Mouse (Mus musculus) hindbrain, embryonic 13.5 days (tissue): ENCODE data around the gene Hspa12b. TPM values are rescaled to one million over a fixed set of nuclear protein-coding genes. Genes with fewer than 3 reads are reported as not detected.

ENCODE experiments used
- ATAC-seq: fragments of 200-750 bp; cut with Nextera tagmentation; 2 replicates; pipeline ENCODE4 v1.8.0; 2017; ENCODE audit warnings: moderate TSS enrichment; ENCODE audit not compliant: low FRiP score
- H3K27ac ChIP-seq: fragments of 300-500 bp; sonication (generic); 2 replicates; pipeline ENCODE4 v1.5.1; 2015; ENCODE audit warnings: inconsistent platforms, mild to moderate bottlenecking, moderate library complexity
- H3K27me3 ChIP-seq: fragments of 300-500 bp; sonication (generic); 2 replicates; pipeline ENCODE4 v1.6.1; 2015; ENCODE audit warnings: mild to moderate bottlenecking, inconsistent platforms
- H3K36me3 ChIP-seq: fragments of 300-500 bp; sonication (generic); 2 replicates; pipeline ENCODE4 v1.6.1; 2015; ENCODE audit warnings: mild to moderate bottlenecking, inconsistent platforms
- H3K4me1 ChIP-seq: fragments of 300-500 bp; sonication (generic); replicated peaks from 2 replicates; pipeline ENCODE4 v1.6.1; 2015; ENCODE audit warnings: inconsistent platforms
- H3K4me2 ChIP-seq: fragments of 300-500 bp; sonication (generic); 2 replicates; pipeline ENCODE4 v1.6.1; 2015; ENCODE audit warnings: inconsistent platforms, mild to moderate bottlenecking, moderate library complexity
- H3K4me3 ChIP-seq: fragments of 300-500 bp; sonication (generic); 2 replicates; pipeline ENCODE4 v1.5.1; 2015; ENCODE audit warnings: mild to moderate bottlenecking, inconsistent platforms
- H3K9ac ChIP-seq: fragments of 300-500 bp; sonication (generic); 2 replicates; pipeline ENCODE4 v1.6.1; 2015; ENCODE audit warnings: mild to moderate bottlenecking, inconsistent platforms
- H3K9me3 ChIP-seq: fragments of 300-500 bp; sonication (generic); 2 replicates; pipeline ENCODE4 v1.6.1; 2016; ENCODE audit warnings: inconsistent platforms
- WGBS: fragments of 180-500 bp; shearing (Covaris S2); methylation state at CpG from one replicate; pipeline ENCODE4 v1.1.7; 2015; 5-methylcytosine and 5-hydroxymethylcytosine counted together
- polyA plus RNA-seq: library from polyadenylated mRNA; unstranded; fragments of >200 nt; fragmentation: Nextera tagmentation; extraction: Ambion mirVana; gene quantifications from 2 replicates; pipeline ENCODE4 v1.2.1, GENCODE M21; 2015

Gene Hspa12b
- polyA plus RNA-seq, 1 experiment from 2014 or later: 4.6 TPM

- Histone ChIP-seq H3K9me3 (no peaks in the 10 kb centered on the region), H3K27me3 (peaks cover 34% of the 10 kb centered on the region), H3K36me3 (peaks cover 15% of the 10 kb centered on the region; the same call in 1 of the 2 replicates), H3K27ac (peak overlapping the region; percentile 30; the same call in 1 of the 2 replicates), H3K9ac (no peak overlapping the region), H3K4me2 (no peak overlapping the region), H3K4me3 (no peak overlapping the region), H3K4me1 (peaks cover 73% of the 10 kb centered on the region)
- WGBS: 75% methylated on average over 3 of the region's 3 CpGs
- ATAC-seq: no peak
Measured at GRCm38 (mm10) chr2:131175286-131175944, 48.3 kb downstream of the Hspa12b start.

GRCm38 (mm10) chr2:131175945-131176309 is 48.8 kb downstream of the Hspa12b start:
- Histone ChIP-seq H3K4me2 (0 out of 2 replicates have a peak overlapping the region, but pooled peaks have one; percentile 0), H3K27me3 (peaks cover 28% of the 10 kb centered on the region), H3K36me3 (peaks cover 12% of the 10 kb centered on the region; the same call in 1 of the 2 replicates), H3K27ac (peak overlapping the region; percentile 30; the same call in 1 of the 2 replicates), H3K4me1 (peaks cover 71% of the 10 kb centered on the region), H3K4me3 (no peak overlapping the region), H3K9ac (no peak overlapping the region; the same call in 1 of the 2 replicates), H3K9me3 (no peaks in the 10 kb centered on the region)
- no peak for ATAC-seq
- WGBS: 97% methylated on average over 1 of the region's 1 CpGs

GRCm38 (mm10) chr2:131176491-131176890 is 49.4 kb downstream of the Hspa12b start:
- WGBS: 65% methylated on average over 5 of the region's 5 CpGs
- Histone ChIP-seq H3K27ac (0 out of 2 replicates have a peak overlapping the region, but pooled peaks have one; percentile 1), H3K9me3 (no peaks in the 10 kb centered on the region), H3K4me2 (peak overlapping the region; percentile 99), H3K36me3 (peaks cover 6% of the 10 kb centered on the region; the same call in 1 of the 2 replicates), H3K4me1 (peaks cover 66% of the 10 kb centered on the region), H3K27me3 (peaks cover 23% of the 10 kb centered on the region), H3K9ac (peak overlapping the region; percentile 98; the same call in 1 of the 2 replicates), H3K4me3 (peak overlapping the region; percentile 90; the same call in 1 of the 2 replicates)
- no peak for ATAC-seq

- no peak for ATAC-seq
- Histone ChIP-seq H3K27me3 (peaks cover 8% of the 10 kb centered on the region), H3K27ac (0 out of 2 replicates have a peak overlapping the region, but pooled peaks have one; percentile 18), H3K4me1 (peaks cover 59% of the 10 kb centered on the region), H3K4me2 (peak overlapping the region; percentile 99), H3K9ac (peak overlapping the region; percentile 98), H3K36me3 (peaks cover 3% of the 10 kb centered on the region; the same call in 1 of the 2 replicates), H3K4me3 (peak overlapping the region; percentile 90), H3K9me3 (no peaks in the 10 kb centered on the region)
- WGBS: 89% methylated on average over 9 of the region's 9 CpGs
Measured at GRCm38 (mm10) chr2:131177932-131178331, 50.9 kb downstream of the Hspa12b start.

GRCm38 (mm10) chr2:131178828-131179245 is 51.8 kb downstream of the Hspa12b start:
- H3K4me1 ChIP-seq: peaks cover 53% of the 10 kb centered on the region
- H3K9ac ChIP-seq: peak overlapping the region; percentile 98
- peak overlapping the region; percentile 99 for H3K4me2 ChIP-seq
- 24% methylated on average over 26 of the region's 26 CpGs for WGBS
- H3K4me3 ChIP-seq: peak overlapping the region; percentile 90
- H3K27me3 ChIP-seq: no peaks in the 10 kb centered on the region
- peaks cover 3% of the 10 kb centered on the region; the same call in 1 of the 2 replicates for H3K36me3 ChIP-seq
- peak; percentile 9 for ATAC-seq
- H3K9me3 ChIP-seq: no peaks in the 10 kb centered on the region
- peak overlapping the region; percentile 96 for H3K27ac ChIP-seq

GRCm38 (mm10) chr2:131179246-131179886 is 52.3 kb downstream of the Hspa12b start:
- peak overlapping the region; percentile 96 for H3K27ac ChIP-seq
- no peaks in the 10 kb centered on the region for H3K9me3 ChIP-seq
- peak overlapping the region; percentile 90 for H3K4me3 ChIP-seq
- H3K4me1 ChIP-seq: peaks cover 48% of the 10 kb centered on the region
- H3K27me3 ChIP-seq: no peaks in the 10 kb centered on the region
- ATAC-seq: peak; percentile 57
- H3K36me3 ChIP-seq: peaks cover 3% of the 10 kb centered on the region; the same call in 1 of the 2 replicates
- peak overlapping the region; percentile 98 for H3K9ac ChIP-seq
- peak overlapping the region; percentile 99 for H3K4me2 ChIP-seq
- WGBS: under 1% methylated on average over 66 of the region's 67 CpGs

- Histone ChIP-seq H3K9ac (peak within 1 kb of the TSS; percentile 98), H3K36me3 (peaks cover 3% of the 10 kb centered on the region; the same call in 1 of the 2 replicates), H3K4me1 (peaks cover 40% of the 10 kb centered on the region), H3K4me3 (peak within 1 kb of the TSS; percentile 90), H3K4me2 (peak within 1 kb of the TSS; percentile 99), H3K27me3 (no peaks in the 10 kb centered on the region), H3K9me3 (no peaks in the 10 kb centered on the region), H3K27ac (peak within 1 kb of the TSS; percentile 96)
- 3% methylated on average over 36 of the region's 57 CpGs for WGBS
- ATAC-seq: peak; percentile 82
Measured at GRCm38 (mm10) chr2:131179990-131180587, 53.0 kb downstream of the Hspa12b start, which contains the start of gene Cenpb. Gene Cenpb, minus strand, starts transcription at chr2:131180067.

GRCm38 (mm10) chr2:131186343-131186742 is 59.3 kb downstream of the Hspa12b start:
- peak overlapping the region; percentile 83 for H3K9ac ChIP-seq
- peaks cover under 1% of the 10 kb centered on the region; the same call in 1 of the 2 replicates for H3K36me3 ChIP-seq
- H3K9me3 ChIP-seq: no peaks in the 10 kb centered on the region
- peak; percentile 44; the same call in 1 of the 2 replicates for ATAC-seq
- H3K27me3 ChIP-seq: no peaks in the 10 kb centered on the region
- H3K4me1 ChIP-seq: peaks cover 39% of the 10 kb centered on the region
- H3K27ac ChIP-seq: peak overlapping the region; percentile 40; the same call in 1 of the 2 replicates
- WGBS: 2% methylated on average over 14 of the region's 14 CpGs
- peak overlapping the region; percentile 65 for H3K4me3 ChIP-seq
- H3K4me2 ChIP-seq: peak overlapping the region; percentile 82

- peak; percentile 83 for ATAC-seq
- Histone ChIP-seq H3K4me3 (peak within 1 kb of the TSS; percentile 65), H3K4me1 (peaks cover 43% of the 10 kb centered on the region), H3K4me2 (peak within 1 kb of the TSS; percentile 82), H3K9me3 (no peaks in the 10 kb centered on the region), H3K36me3 (peaks cover 6% of the 10 kb centered on the region; the same call in 1 of the 2 replicates), H3K27me3 (no peaks in the 10 kb centered on the region), H3K9ac (peak within 1 kb of the TSS; percentile 83), H3K27ac (peak within 1 kb of the TSS; percentile 86)
- 1% methylated on average over 35 of the region's 43 CpGs for WGBS
Measured at GRCm38 (mm10) chr2:131186771-131187601, 59.9 kb downstream of the Hspa12b start, which contains the start of the genes Cdc25b and Spef1. Gene Cdc25b, plus strand, starts transcription at chr2:131186949. Gene Spef1, minus strand, starts transcription at chr2:131187282.

- peak overlapping the region; percentile 82 for H3K4me2 ChIP-seq
- H3K27me3 ChIP-seq: no peaks in the 10 kb centered on the region
- H3K4me1 ChIP-seq: peaks cover 43% of the 10 kb centered on the region
- peak overlapping the region; percentile 86 for H3K27ac ChIP-seq
- H3K9ac ChIP-seq: peak overlapping the region; percentile 83
- H3K36me3 ChIP-seq: peaks cover 8% of the 10 kb centered on the region
- H3K4me3 ChIP-seq: peak overlapping the region; percentile 65
- WGBS: 19% methylated on average over 3 of the region's 3 CpGs
- H3K9me3 ChIP-seq: no peaks in the 10 kb centered on the region
- no peak for ATAC-seq
Measured at GRCm38 (mm10) chr2:131187602-131187922, 60.5 kb downstream of the Hspa12b start.

GRCm38 (mm10) chr2:131188311-131188710 is 61.2 kb downstream of the Hspa12b start:
- peaks cover 43% of the 10 kb centered on the region for H3K4me1 ChIP-seq
- 95% methylated on average over 5 of the region's 5 CpGs for WGBS
- no peak for ATAC-seq

More at GRCm38 (mm10) chr2:131188311-131188710, 61.2 kb downstream of the Hspa12b start:
- no peaks in the 10 kb centered on the region for H3K9me3 ChIP-seq
- H3K9ac ChIP-seq: no peak overlapping the region
- H3K36me3 ChIP-seq: peaks cover 16% of the 10 kb centered on the region
- no peaks in the 10 kb centered on the region for H3K27me3 ChIP-seq
- H3K4me2 ChIP-seq: peak overlapping the region; percentile 82
- no peak overlapping the region for H3K4me3 ChIP-seq
- H3K27ac ChIP-seq: no peak overlapping the region
